In genomic region chr7:30444154-30444970, GRCm38 (mm10) we compare ENCODE assay signal across 9 mouse cellular contexts. TPM values are rescaled to one million over a fixed set of nuclear protein-coding genes. Genes with fewer than 3 reads are reported as not detected.
A peak's percentile ranks its signal among the peaks of the same experiment; 100 is the strongest.
DNase-seq lines count a peak whose midpoint lies in the region; ATAC-seq and TF ChIP-seq lines count a peak whose summit lies in the region.
"Had no signal": no experiment of that assay in that cellular context is flagged by ENCODE, and none has a peak within 500 bp of the region (broad histone marks: within the 10 kb centered on the region; RNA-seq: fewer than 3 reads in every experiment).

No protein-coding gene starts in this region.

- H3K27me3 ChIP-seq in cerebellum, adult 2 months (ENCODE audit: control insufficient read depth, insufficient read depth, low read length), result no peaks in the 10 kb centered on the region
- H3K27me3 ChIP-seq in forebrain, embryonic 16.5 days (replicated peaks; ENCODE audit: control insufficient read depth, insufficient read depth, low read length), result no peaks in the 10 kb centered on the region
- peaks cover 27% of the 10 kb centered on the region for H3K27me3 ChIP-seq in liver, embryonic 16.5 days (ENCODE audit: control insufficient read depth, insufficient read depth, low read depth, low read length)

- 1% methylated on average over 38 of the region's 38 CpGs for WGBS in cerebellum, adult 2 months
- WGBS in forebrain, embryonic 16.5 days, result under 1% methylated on average over 37 of the region's 38 CpGs
- WGBS in liver, embryonic 16.5 days (ENCODE audit: insufficient replicate concordance), result 1% methylated on average over 38 of the region's 38 CpGs

- peak overlapping the region; percentile 65; the same call in 1 of the 2 replicates for H3K27ac ChIP-seq in cerebellum, adult 2 months (ENCODE audit: insufficient read depth, low read length)
- peak overlapping the region; percentile 95 for H3K27ac ChIP-seq in forebrain, embryonic 16.5 days (ENCODE audit: low read length)
- H3K27ac ChIP-seq in liver, embryonic 16.5 days (ENCODE audit: low read length), result no peak overlapping the region

- H3K9ac ChIP-seq in forebrain, embryonic 16.5 days (replicated peaks; ENCODE audit: low read depth, low read length), result peak overlapping the region; percentile 96
- H3K9ac ChIP-seq in liver, embryonic 16.5 days (ENCODE audit: low read depth, low read length), result no peak overlapping the region

- no peak for TF ChIP-seq POLR2A in cerebellum, adult 2 months (IDR thresholded peaks at IDR 0.05; ENCODE audit: borderline replicate concordance, insufficient read depth, low read length)

- DNase-seq in cerebellum, adult 2 months, result peak in 1 of 2 experiments; percentile 48
- peak; percentile 92 for DNase-seq in brain, adult 2 months (ENCODE audit: low read depth, low spot score)
- peak; percentile 38 for DNase-seq in kidney, postnatal 14 days
- DNase-seq in right cerebral cortex, postnatal 10 days (ENCODE audit: low spot score in 2 of 2), result peak; percentile 89 to 93
- no peak for DNase-seq in urinary bladder, postnatal 36 days (ENCODE audit: low spot score in 2 of 2)

- peak overlapping the region; percentile 68 for H3K4me3 ChIP-seq in cerebellum, adult 2 months (replicated peaks; ENCODE audit: insufficient read depth, low read depth, low read length)
- peak overlapping the region; percentile 94 for H3K4me3 ChIP-seq in forebrain, embryonic 16.5 days (replicated peaks; ENCODE audit: low read length)
- peak overlapping the region; percentile 60 for H3K4me3 ChIP-seq in liver, embryonic 16.5 days (ENCODE audit: low read depth, low read length)

- H3K36me3 ChIP-seq in forebrain, embryonic 16.5 days (ENCODE audit: control insufficient read depth, insufficient read depth), result peaks cover 23% of the 10 kb centered on the region
- no peaks in the 10 kb centered on the region for H3K36me3 ChIP-seq in liver, embryonic 16.5 days (ENCODE audit: control insufficient read depth, insufficient read depth)

- no peaks in the 10 kb centered on the region for H3K9me3 ChIP-seq in forebrain, embryonic 16.5 days (ENCODE audit: control insufficient read depth, low read length)
- H3K9me3 ChIP-seq in liver, embryonic 16.5 days (replicated peaks; ENCODE audit: control insufficient read depth, low read length), result no peaks in the 10 kb centered on the region; the same call in 1 of the 2 replicates

- TF ChIP-seq CTCF in cerebellum, adult 2 months (IDR thresholded peaks at IDR 0.05; ENCODE audit: borderline replicate concordance, insufficient read depth, low read depth, low read length), result no peak

- ATAC-seq in cerebellum, adult (ENCODE audit: insufficient number of reproducible peaks, low FRiP score, low TSS enrichment), result no peak
- peak; percentile 66 for ATAC-seq in forebrain, embryonic 16.5 days
- ATAC-seq in liver, embryonic 16.5 days (ENCODE audit: low read depth), result peak; percentile 28; the same call in 1 of the 2 replicates

- 0 out of 2 replicates have a peak, but pooled peaks cover 3% of the 10 kb centered on the region for H3K4me1 ChIP-seq in cerebellum, adult 2 months (ENCODE audit: control insufficient read depth, insufficient read depth, low read length)
- H3K4me1 ChIP-seq in forebrain, embryonic 16.5 days (replicated peaks; ENCODE audit: control insufficient read depth, insufficient read depth, low read length), result peaks cover 31% of the 10 kb centered on the region
- H3K4me1 ChIP-seq in liver, embryonic 16.5 days (ENCODE audit: control insufficient read depth, low read depth, low read length), result peaks cover 9% of the 10 kb centered on the region

- peak overlapping the region; percentile 93 for H3K4me2 ChIP-seq in forebrain, embryonic 16.5 days (ENCODE audit: low read length)
- H3K4me2 ChIP-seq in liver, embryonic 16.5 days (ENCODE audit: low read depth, low read length), result peak overlapping the region; percentile 63

RNA-seq across cellular contexts. Expression of gene Aplp1, which starts 1.0 kb away (rescaled TPM):
- polyA plus RNA-seq in cerebellum, adult 2 months (2012; rRNA removed), result 782 and 892 TPM in 2 replicates
- 584 and 649 TPM in 2 replicates for polyA plus RNA-seq in forebrain, embryonic 16.5 days (2015; fragmentation: Nextera tagmentation; extraction: Ambion mirVana)
- 4.2 and 4.4 TPM in 2 replicates for polyA plus RNA-seq in liver, embryonic 16.5 days (2015; fragmentation: Nextera tagmentation; extraction: Ambion mirVana)

RNA-seq across cellular contexts. Expression of gene Kirrel2, which starts 13.1 kb away (rescaled TPM):
- 2.7 TPM in 2 replicates for polyA plus RNA-seq in cerebellum, adult 2 months (2012; rRNA removed)
- 0.22 and 0.43 TPM in 2 replicates for polyA plus RNA-seq in forebrain, embryonic 16.5 days (2015; fragmentation: Nextera tagmentation; extraction: Ambion mirVana)
- 0.12 and 0.23 TPM in 2 replicates for polyA plus RNA-seq in liver, embryonic 16.5 days (2015; fragmentation: Nextera tagmentation; extraction: Ambion mirVana)
- polyA plus RNA-seq: gonadal fat pad, adult 2 months had no signal

RNA-seq across cellular contexts. Expression of gene Nphs1, which starts 13.8 kb away (rescaled TPM):
- polyA plus RNA-seq in cerebellum, adult 2 months (2012; rRNA removed), result 0.43 and 0.56 TPM in 2 replicates
- not detected in 2 replicates for polyA plus RNA-seq in forebrain, embryonic 16.5 days (2015; fragmentation: Nextera tagmentation; extraction: Ambion mirVana)
- polyA plus RNA-seq in liver, embryonic 16.5 days (2015; fragmentation: Nextera tagmentation; extraction: Ambion mirVana), result 0.09 and 0.19 TPM in 2 replicates
- polyA plus RNA-seq: gonadal fat pad, adult 2 months had no signal

RNA-seq across cellular contexts. Expression of gene Nfkbid, which starts 22.8 kb away (rescaled TPM):
- 5.1 and 5.4 TPM in 2 replicates for polyA plus RNA-seq in cerebellum, adult 2 months (2012; rRNA removed)
- 2.3 and 3.4 TPM in 2 replicates for polyA plus RNA-seq in forebrain, embryonic 16.5 days (2015; fragmentation: Nextera tagmentation; extraction: Ambion mirVana)
- polyA plus RNA-seq in liver, embryonic 16.5 days (2015; fragmentation: Nextera tagmentation; extraction: Ambion mirVana), result 1.4 and 1.7 TPM in 2 replicates

RNA-seq across cellular contexts. Expression of gene Hcst, which starts 24.7 kb away (rescaled TPM):
- 0.34 and 0.84 TPM in 2 replicates for polyA plus RNA-seq in cerebellum, adult 2 months (2012; rRNA removed)
- not detected in 2 replicates for polyA plus RNA-seq in forebrain, embryonic 16.5 days (2015; fragmentation: Nextera tagmentation; extraction: Ambion mirVana)
- 7.2 and 7.8 TPM in 2 replicates for polyA plus RNA-seq in liver, embryonic 16.5 days (2015; fragmentation: Nextera tagmentation; extraction: Ambion mirVana)

Comparison
In these comparisons a context has a peak if more than half of its experiments do, and no peak if none do; other contexts are left out.
1. DNase-seq: peak in brain, adult 2 months (single experiment), kidney, postnatal 14 days (single experiment) and right cerebral cortex, postnatal 10 days (2 of 2); none in urinary bladder, postnatal 36 days (0 of 2).
2. RNA of gene Aplp1, which starts 1.0 kb away (polyA plus RNA-seq): 782 to 892 TPM in cerebellum, adult 2 months and 584 to 649 TPM in forebrain, embryonic 16.5 days; 4.2 to 4.4 TPM in liver, embryonic 16.5 days; every median in the first group is over 100 times any median in the second.
3. Peak in every context shown above with its lines, with median percentiles within 50 percentile points of each other: H3K4me3 ChIP-seq.